Mouse (Mus musculus) limb, embryonic 11.5 days (tissue): ENCODE data around the gene Mylk2. TPM values are rescaled to one million over a fixed set of nuclear protein-coding genes. Genes with fewer than 3 reads are reported as not detected.

Experiments used
- ATAC-seq: fragments of 200-750 bp; cut with Nextera tagmentation; 2 replicates; pipeline ENCODE4 v1.8.0; 2017; ENCODE audit warnings: low read depth; ENCODE audit not compliant: insufficient number of reproducible peaks, low FRiP score, low TSS enrichment
- DNase-seq: peaks from one replicate; pipeline ENCODE4 v3.0.0-alpha.2; 2015; ENCODE audit warnings: low spot score
- H3K27ac ChIP-seq: fragments of 300-500 bp; sonication (generic); replicated peaks from 2 replicates; pipeline ENCODE4 v1.5.1; 2014; ENCODE audit warnings: low read depth, mild to moderate bottlenecking, low read length
- H3K27me3 ChIP-seq: fragments of 300-500 bp; sonication (generic); 2 replicates; pipeline ENCODE4 v1.6.1; 2014; ENCODE audit warnings: mild to moderate bottlenecking, low read length, mixed read lengths; ENCODE audit not compliant: control insufficient read depth, insufficient read depth
- H3K36me3 ChIP-seq: fragments of 300-500 bp; sonication (generic); 2 replicates; pipeline ENCODE4 v1.6.1; 2014; ENCODE audit warnings: mild to moderate bottlenecking, low read length, moderate library complexity, mixed read lengths; ENCODE audit not compliant: control insufficient read depth, insufficient read depth
- H3K4me1 ChIP-seq: fragments of 300-500 bp; sonication (generic); 2 replicates; pipeline ENCODE4 v1.6.1; 2014; ENCODE audit warnings: low read length, mixed read lengths; ENCODE audit not compliant: control insufficient read depth, insufficient read depth
- H3K4me2 ChIP-seq: fragments of 300-500 bp; sonication (generic); 2 replicates; pipeline ENCODE4 v1.6.1; 2014; ENCODE audit warnings: low read depth, mild to moderate bottlenecking, moderate library complexity; ENCODE audit not compliant: severe bottlenecking
- H3K4me3 ChIP-seq: fragments of 300-500 bp; sonication (generic); 2 replicates; pipeline ENCODE4 v1.5.1; 2014; ENCODE audit warnings: low read depth, low read length
- H3K9ac ChIP-seq: fragments of 300-500 bp; sonication (generic); 2 replicates; pipeline ENCODE4 v1.6.1; 2014; ENCODE audit warnings: mild to moderate bottlenecking, low read length
- H3K9me3 ChIP-seq: fragments of 300-500 bp; sonication (generic); 2 replicates; pipeline ENCODE4 v1.6.1; 2016; ENCODE audit warnings: low read length; ENCODE audit not compliant: control insufficient read depth
- WGBS: fragments of 180-500 bp; shearing (Covaris S2); extraction: QIAGEN DNeasy Blood & Tissue Kit; methylation state at CpG from one replicate; pipeline ENCODE4 v1.1.7; 2014; 5-methylcytosine and 5-hydroxymethylcytosine counted together
- polyA plus RNA-seq: library from polyadenylated mRNA; unstranded; fragments of >200 nt; fragmentation: Nextera tagmentation; extraction: Ambion mirVana; gene quantifications from 2 replicates; pipeline ENCODE4 v1.2.1, GENCODE M21; 2014

The Mylk2 gene
- polyA plus RNA-seq, 1 experiment from 2014 or later: not detected

DNA sequence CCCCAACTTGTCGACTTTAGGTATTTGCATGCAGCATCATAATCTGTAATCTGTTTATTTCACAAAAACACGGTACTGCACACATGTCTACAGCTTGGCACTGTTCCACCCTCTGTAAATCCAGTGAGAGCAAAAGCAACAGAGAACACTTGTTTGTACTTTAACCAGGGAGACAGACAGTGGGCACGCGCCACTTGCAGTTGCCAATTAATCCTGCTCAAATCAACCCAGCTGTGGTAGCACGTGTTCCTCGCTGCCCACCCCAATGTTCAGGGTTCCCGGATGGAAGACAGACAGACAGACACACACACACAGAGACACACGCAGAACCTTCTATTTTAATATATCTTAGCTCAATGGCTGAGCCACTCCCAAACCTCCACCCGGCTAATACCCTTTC is 15.3 kb upstream of the Mylk2 start:
- no peak overlapping the region for H3K27ac ChIP-seq
- no peaks in the 10 kb centered on the region for H3K9me3 ChIP-seq
- no peaks in the 10 kb centered on the region for H3K4me1 ChIP-seq
- H3K4me2 ChIP-seq: no peak overlapping the region
- H3K36me3 ChIP-seq: peaks cover 27% of the 10 kb centered on the region
- no peak overlapping the region for H3K9ac ChIP-seq
- ATAC-seq: no peak
- no peaks in the 10 kb centered on the region for H3K27me3 ChIP-seq
- no peak overlapping the region for H3K4me3 ChIP-seq
- no peak for DNase-seq
- 95% methylated on average over 9 of the region's 9 CpGs for WGBS

DNA sequence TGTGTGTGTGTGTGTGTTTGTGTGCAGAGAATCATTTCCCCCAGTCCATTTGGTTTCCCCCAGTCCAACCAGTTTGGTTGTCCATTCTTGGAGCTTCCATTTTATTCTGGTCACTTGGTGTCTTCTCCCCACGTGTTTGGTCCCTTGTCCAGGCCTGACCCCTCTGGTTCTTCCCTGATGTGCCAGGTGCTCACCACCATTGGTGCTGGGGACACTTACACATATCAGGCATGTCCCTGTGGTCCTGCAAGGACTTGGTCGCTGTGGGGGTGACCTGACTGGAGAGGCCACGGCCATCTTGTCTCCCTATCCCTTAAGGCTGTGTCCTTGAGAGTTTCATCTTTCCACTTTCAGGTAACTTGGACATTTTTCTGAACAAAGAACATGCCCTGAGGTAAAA is 14.2 kb upstream of the Mylk2 start:
- no peak overlapping the region for H3K9ac ChIP-seq
- H3K27me3 ChIP-seq: no peaks in the 10 kb centered on the region
- no peak overlapping the region for H3K4me3 ChIP-seq
- no peaks in the 10 kb centered on the region for H3K4me1 ChIP-seq
- ATAC-seq (no peak), DNase-seq (no peak)
- peaks cover 27% of the 10 kb centered on the region for H3K36me3 ChIP-seq
- no peak overlapping the region for H3K4me2 ChIP-seq
- H3K9me3 ChIP-seq: no peaks in the 10 kb centered on the region
- H3K27ac ChIP-seq: no peak overlapping the region
- 86% methylated on average over 3 of the region's 3 CpGs for WGBS

DNA sequence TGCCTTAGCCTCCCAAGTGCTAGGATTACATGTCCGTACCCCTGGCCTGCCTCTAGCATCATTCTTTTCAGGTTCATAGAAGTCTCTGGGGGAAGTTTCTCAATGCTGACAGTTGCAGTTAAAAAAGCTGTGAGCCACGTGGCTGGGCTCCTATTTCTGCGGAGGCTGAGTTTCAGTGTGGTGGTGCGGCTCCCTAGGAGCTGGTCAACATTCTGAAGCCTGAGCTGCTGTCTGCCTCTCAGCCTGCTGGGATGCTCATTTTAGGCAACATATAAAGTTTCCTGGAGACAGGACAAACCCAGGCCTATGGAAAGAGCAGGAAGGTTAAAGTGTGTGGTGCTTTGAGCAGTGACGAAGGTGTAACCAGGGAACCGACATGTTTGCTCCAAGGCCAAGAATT is 12.1 kb upstream of the Mylk2 start:
- Histone ChIP-seq H3K36me3 (peaks cover 9% of the 10 kb centered on the region), H3K4me3 (no peak overlapping the region), H3K9ac (no peak overlapping the region), H3K4me2 (no peak overlapping the region), H3K27me3 (no peaks in the 10 kb centered on the region), H3K9me3 (no peaks in the 10 kb centered on the region), H3K27ac (no peak overlapping the region), H3K4me1 (peaks cover 5% of the 10 kb centered on the region; the same call in 1 of the 2 replicates)
- DNase-seq: no peak
- WGBS: 76% methylated on average over 6 of the region's 6 CpGs
- no peak for ATAC-seq

DNA sequence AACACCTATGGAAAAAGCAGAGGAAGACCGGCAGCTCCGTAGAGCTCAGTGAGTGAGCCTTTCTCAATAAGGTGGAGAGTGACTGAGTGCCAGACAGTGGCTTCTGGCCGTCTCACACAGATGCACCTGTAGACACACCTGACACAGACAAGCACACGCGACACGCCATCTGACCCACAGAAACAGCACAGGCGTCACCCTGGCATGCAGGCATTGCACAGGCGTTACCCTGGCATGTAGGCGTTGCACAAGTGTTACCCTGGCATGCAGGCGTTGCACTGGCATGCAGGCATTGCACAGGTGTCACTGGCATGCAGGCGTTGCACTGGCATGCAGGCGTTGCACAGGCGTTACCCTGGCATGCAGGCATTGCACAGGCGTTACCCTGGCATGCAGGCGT is 9.9 kb upstream of the Mylk2 start:
- 93% methylated on average over 15 of the region's 15 CpGs for WGBS
- Histone ChIP-seq H3K4me3 (no peak overlapping the region), H3K27me3 (no peaks in the 10 kb centered on the region), H3K36me3 (no peaks in the 10 kb centered on the region), H3K4me2 (no peak overlapping the region), H3K9me3 (no peaks in the 10 kb centered on the region), H3K9ac (no peak overlapping the region), H3K27ac (no peak overlapping the region), H3K4me1 (peaks cover 20% of the 10 kb centered on the region)
- DNase-seq (no peak), ATAC-seq (no peak)

DNA sequence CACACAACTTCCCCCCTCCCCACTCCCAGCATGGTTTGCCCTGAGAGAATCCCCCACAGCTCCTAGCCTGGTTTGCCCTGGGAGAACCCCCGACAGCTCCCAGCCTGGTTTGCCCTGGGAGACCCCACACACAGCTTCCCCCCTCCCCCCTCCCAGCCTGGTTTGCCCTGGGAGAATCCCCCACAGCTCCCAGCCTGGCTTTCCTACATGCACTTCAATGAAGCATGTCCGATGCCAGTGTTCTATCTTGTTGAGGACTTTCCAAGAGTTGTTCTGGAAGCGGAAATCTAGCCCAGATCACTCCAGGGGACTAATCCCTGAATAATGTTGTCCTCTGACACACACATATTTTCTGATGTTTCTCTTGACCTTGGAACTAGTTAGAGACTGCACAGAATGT is 8.5 kb upstream of the Mylk2 start:
- 50% methylated on average over 3 of the region's 3 CpGs for WGBS
- Histone ChIP-seq H3K27ac (no peak overlapping the region), H3K36me3 (no peaks in the 10 kb centered on the region), H3K9ac (no peak overlapping the region), H3K4me2 (no peak overlapping the region), H3K4me1 (peaks cover 33% of the 10 kb centered on the region), H3K4me3 (no peak overlapping the region), H3K9me3 (no peaks in the 10 kb centered on the region), H3K27me3 (no peaks in the 10 kb centered on the region)
- no peak for DNase-seq
- no peak for ATAC-seq

DNA sequence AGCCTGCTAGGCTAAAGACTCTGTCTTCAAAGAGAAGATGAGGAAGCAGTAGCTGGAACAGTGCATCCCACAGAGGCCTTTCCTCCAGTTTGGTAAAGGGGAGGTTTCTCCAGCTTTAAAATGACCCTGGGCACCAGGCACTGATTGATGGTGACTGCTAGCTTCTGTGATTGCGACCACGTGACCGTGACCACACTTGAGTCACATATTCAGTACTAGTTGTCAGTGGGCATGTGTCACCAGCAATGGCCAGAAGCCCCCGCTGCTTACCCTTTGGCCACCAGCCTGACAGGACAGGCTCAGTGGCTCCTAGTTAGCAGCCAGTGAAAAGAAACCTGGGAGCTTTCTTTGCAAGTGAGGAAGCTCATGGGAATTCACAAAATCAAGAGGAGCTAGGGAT is 7.6 kb upstream of the Mylk2 start:
- peaks cover 34% of the 10 kb centered on the region for H3K4me1 ChIP-seq
- no peak overlapping the region for H3K4me3 ChIP-seq
- DNase-seq (no peak), ATAC-seq (no peak)
- H3K27me3 ChIP-seq: no peaks in the 10 kb centered on the region
- H3K4me2 ChIP-seq: no peak overlapping the region
- no peaks in the 10 kb centered on the region for H3K36me3 ChIP-seq
- H3K9ac ChIP-seq: no peak overlapping the region
- H3K9me3 ChIP-seq: no peaks in the 10 kb centered on the region
- no peak overlapping the region for H3K27ac ChIP-seq
- WGBS: 72% methylated on average over 4 of the region's 4 CpGs

DNA sequence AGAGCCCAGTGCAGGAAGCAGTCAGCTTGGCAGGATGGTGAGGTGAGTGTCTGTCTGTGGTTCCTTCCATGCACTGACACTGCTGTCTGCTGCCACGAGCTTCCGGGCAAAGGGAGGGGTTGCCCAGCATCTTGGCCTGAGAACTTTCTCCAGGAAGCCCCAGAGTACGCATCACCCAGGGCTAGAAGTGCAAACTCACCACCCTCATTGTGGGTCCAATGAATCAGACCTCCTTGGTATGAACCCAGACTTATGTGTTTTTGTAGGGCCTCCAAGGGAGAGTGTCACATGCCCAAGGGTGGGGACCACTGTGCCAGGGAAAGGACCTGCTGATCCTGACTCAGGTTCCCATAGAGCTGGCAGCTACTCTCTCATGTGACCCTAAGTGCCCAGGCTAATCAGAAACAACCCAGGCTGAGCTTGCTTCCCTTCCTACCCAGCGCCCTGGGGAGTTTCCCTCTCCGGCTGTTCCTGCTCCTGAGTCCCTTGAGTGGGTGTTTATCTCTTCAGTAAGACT is 7.0 kb upstream of the Mylk2 start:
- 76% methylated on average over 5 of the region's 5 CpGs for WGBS
- H3K27ac ChIP-seq: no peak overlapping the region
- no peaks in the 10 kb centered on the region for H3K27me3 ChIP-seq
- H3K9me3 ChIP-seq: no peaks in the 10 kb centered on the region
- H3K9ac ChIP-seq: no peak overlapping the region
- H3K4me3 ChIP-seq: no peak overlapping the region
- H3K36me3 ChIP-seq: no peaks in the 10 kb centered on the region
- no peak for DNase-seq
- peaks cover 34% of the 10 kb centered on the region for H3K4me1 ChIP-seq
- no peak for ATAC-seq
- no peak overlapping the region for H3K4me2 ChIP-seq

DNA sequence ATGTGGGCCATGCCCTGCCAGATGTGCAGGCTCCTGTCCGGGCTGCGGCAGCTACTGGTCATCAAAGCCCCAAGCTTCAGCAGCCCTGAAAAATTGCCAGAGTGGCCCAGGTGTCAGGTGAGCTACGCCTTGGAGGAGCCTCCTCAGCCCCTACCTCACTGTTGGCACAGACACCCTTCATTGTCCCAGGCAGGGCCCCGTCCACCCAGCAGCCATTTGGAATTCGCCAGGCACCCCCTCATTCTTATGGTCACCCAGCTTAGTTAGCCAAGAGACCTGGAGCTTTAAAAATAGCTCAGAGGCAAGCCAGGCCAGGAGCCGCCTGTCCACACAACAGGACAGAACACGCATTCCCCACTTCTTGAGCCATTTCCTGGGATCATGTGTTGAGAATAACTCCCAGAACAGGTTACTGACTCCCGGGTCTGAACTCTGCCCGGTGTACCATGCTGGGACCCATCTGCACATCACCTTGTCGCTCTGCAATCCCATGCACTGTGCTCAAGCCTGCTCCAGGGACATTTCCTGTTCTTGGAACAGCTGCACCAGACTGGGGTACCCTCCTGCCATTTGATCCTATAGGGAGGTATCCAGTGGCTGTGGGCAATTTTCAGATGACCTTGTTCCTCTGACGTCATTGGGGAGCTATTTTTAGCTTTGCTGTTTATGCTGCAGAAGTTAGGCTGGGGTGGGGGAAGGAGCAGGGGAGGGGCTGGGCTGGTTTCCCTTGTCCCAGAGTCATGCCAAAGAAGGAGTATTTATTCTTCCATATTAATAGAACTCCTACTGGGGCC is 5.9 kb upstream of the Mylk2 start:
- no peaks in the 10 kb centered on the region for H3K36me3 ChIP-seq
- ATAC-seq: peak; percentile 69
- 43% methylated on average over 11 of the region's 11 CpGs for WGBS
- H3K9me3 ChIP-seq: no peaks in the 10 kb centered on the region
- no peak overlapping the region for H3K4me2 ChIP-seq
- H3K4me1 ChIP-seq: peaks cover 34% of the 10 kb centered on the region
- H3K27ac ChIP-seq: no peak overlapping the region
- DNase-seq: no peak
- H3K9ac ChIP-seq: no peak overlapping the region
- H3K4me3 ChIP-seq: no peak overlapping the region
- no peaks in the 10 kb centered on the region for H3K27me3 ChIP-seq
